Mouse (Mus musculus) gastrocnemius, postnatal 14 days (tissue): ENCODE data around the gene Nudt22. TPM values are rescaled to one million over a fixed set of nuclear protein-coding genes. Genes with fewer than 3 reads are reported as not detected.
A peak's percentile ranks its signal among the peaks of the same experiment; 100 is the strongest.

Experiments used
- DNase-seq: peaks from one replicate; pipeline ENCODE4 v3.0.0; 2021; ENCODE audit warnings: mixed read lengths
- intact Hi-C: fragments of 180-260 bp; cut with DNase I; formaldehyde crosslinking; loops from one replicate; pipeline ENCODE4 v1.15.1; 2025; ENCODE audit warnings: low total_unique reads
- long read RNA-seq, 2 experiments: library from polyadenylated mRNA; stranded (forward); transcript quantifications; one replicate each; pipeline ENCODE4 v2.0.0; 2021
- total RNA-seq, 2 experiments: library from RNA; stranded (reverse); gene quantifications; 2 replicates each; pipeline ENCODE4 v1.2.3; 2021

The Nudt22 gene
- 10 to 100 TPM; 15.7 to 18.9 TPM for total RNA-seq
- long read RNA-seq, experiment 1, transcript Nudt22-201 (6 exons, 1,000 nt): major isoform, 14 of 14 reads
- long read RNA-seq, experiment 1, partial matches to known transcripts: 0 of 14 reads
- long read RNA-seq, experiment 1, other reads (novel, unspliced or antisense): 0 of 14 reads
- long read RNA-seq, experiment 2, transcript Nudt22-201 (6 exons, 1,000 nt): major isoform, 11 of 11 reads
- long read RNA-seq, experiment 2, partial matches to known transcripts: 0 of 11 reads
- long read RNA-seq, experiment 2, other reads (novel, unspliced or antisense): 0 of 11 reads

- peak; percentile 90 for DNase-seq
- intact Hi-C loops: no loop called here
Measured at GRCm38 (mm10) chr19:6996006-6996405, at the start of gene Nudt22, which contains the start of gene Trpt1. Nudt22 (minus strand) TSS chr19:6996117. Trpt1 (plus strand) TSS chr19:6996131.

- intact Hi-C loops: no loop called here
Measured at GRCm38 (mm10) chr19:7044706-7045105, 48.8 kb upstream of the Nudt22 start.

GRCm38 (mm10) chr19:7044279-7044678 is 48.4 kb upstream of the Nudt22 start:
- intact Hi-C loops: no loop called here

More at GRCm38 (mm10) chr19:7044706-7045105, 48.8 kb upstream of the Nudt22 start:
- DNase-seq: no peak

GRCm38 (mm10) chr19:7041171-7041570 is 45.3 kb upstream of the Nudt22 start:
- DNase-seq: no peak
- intact Hi-C loops: no loop called here

More at GRCm38 (mm10) chr19:7044279-7044678, 48.4 kb upstream of the Nudt22 start:
- no peak for DNase-seq

GRCm38 (mm10) chr19:7040637-7041130 is 44.8 kb upstream of the Nudt22 start:
- intact Hi-C loops: no loop called here

GRCm38 (mm10) chr19:7039841-7040636 is 44.1 kb upstream of the Nudt22 start, which contains the start of gene Stip1:
Stip1 (minus strand) TSS chr19:7039967.
- intact Hi-C loops: no loop called here
- DNase-seq: peak; percentile 99

More at GRCm38 (mm10) chr19:7040637-7041130, 44.8 kb upstream of the Nudt22 start:
- no peak for DNase-seq

- peak; percentile 42 for DNase-seq
Measured at GRCm38 (mm10) chr19:7039088-7039720, 43.3 kb upstream of the Nudt22 start.

GRCm38 (mm10) chr19:7034006-7034405 is 38.1 kb upstream of the Nudt22 start:
- intact Hi-C loops: no loop called here
- no peak for DNase-seq

More at GRCm38 (mm10) chr19:7039088-7039720, 43.3 kb upstream of the Nudt22 start:
- intact Hi-C loops: no loop called here

- DNase-seq: no peak
- intact Hi-C loops: no loop called here
Measured at GRCm38 (mm10) chr19:7029531-7029930, 33.6 kb upstream of the Nudt22 start.

- no peak for DNase-seq
- intact Hi-C loops: no loop called here
Measured at GRCm38 (mm10) chr19:7020224-7020641, 24.3 kb upstream of the Nudt22 start.

GRCm38 (mm10) chr19:7019191-7019590 is 23.3 kb upstream of the Nudt22 start, which contains the start of gene Fermt3:
Fermt3 (minus strand) TSS chr19:7019469.
- intact Hi-C loops: no loop called here
- no peak for DNase-seq

GRCm38 (mm10) chr19:7018546-7018945 is 22.6 kb upstream of the Nudt22 start:
- no peak for DNase-seq
- intact Hi-C loops: no loop called here

GRCm38 (mm10) chr19:7017541-7018457 is 21.9 kb upstream of the Nudt22 start:
- intact Hi-C loops: no loop called here
- DNase-seq: no peak

- intact Hi-C loops: no loop called here
- no peak for DNase-seq
Measured at GRCm38 (mm10) chr19:7014481-7015135, 18.7 kb upstream of the Nudt22 start.

GRCm38 (mm10) chr19:7013984-7014383 is 18.1 kb upstream of the Nudt22 start:
- DNase-seq: no peak
- intact Hi-C loops: no loop called here

- DNase-seq: no peak
- intact Hi-C loops: no loop called here
Measured at GRCm38 (mm10) chr19:7012426-7012825, 16.5 kb upstream of the Nudt22 start.

- no peak for DNase-seq
- intact Hi-C loops: no loop called here
Measured at GRCm38 (mm10) chr19:7006892-7007593, 11.1 kb upstream of the Nudt22 start.
